Mouse (Mus musculus) naive thymus-derived CD4-positive, alpha-beta T cell, adult 2 months (primary cell): ENCODE data around the gene Asxl1.

ENCODE experiments used
- DNase-seq: peaks from one replicate; pipeline ENCODE4 v3.0.0-alpha.2; 2011; ENCODE audit warnings: low read depth

Asxl1 gene

GRCm38 (mm10) chr2:153412563-153412962 is 66.9 kb downstream of the Asxl1 start:
- DNase-seq = no peak

- peak; percentile 74 for DNase-seq
Observed at GRCm38 (mm10) chr2:153414607-153415006, 69.0 kb downstream of the Asxl1 start.

GRCm38 (mm10) chr2:153417841-153418240 is 72.2 kb downstream of the Asxl1 start:
- no peak for DNase-seq

- DNase-seq = no peak
Observed at GRCm38 (mm10) chr2:153418381-153418780, 72.8 kb downstream of the Asxl1 start.

GRCm38 (mm10) chr2:153421233-153421632 is 75.6 kb downstream of the Asxl1 start:
- DNase-seq = no peak

GRCm38 (mm10) chr2:153422051-153422450 is 76.4 kb downstream of the Asxl1 start:
- no peak for DNase-seq

- no peak for DNase-seq
Observed at GRCm38 (mm10) chr2:153423113-153423512, 77.5 kb downstream of the Asxl1 start.

GRCm38 (mm10) chr2:153424557-153424956 is 78.9 kb downstream of the Asxl1 start:
- DNase-seq = no peak

GRCm38 (mm10) chr2:153425124-153425844 is 79.7 kb downstream of the Asxl1 start:
- no peak for DNase-seq

- DNase-seq = no peak
Observed at GRCm38 (mm10) chr2:153425998-153426670, 80.5 kb downstream of the Asxl1 start.

GRCm38 (mm10) chr2:153426931-153427330 is 81.3 kb downstream of the Asxl1 start:
- no peak for DNase-seq

GRCm38 (mm10) chr2:153428485-153428884 is 82.9 kb downstream of the Asxl1 start:
- no peak for DNase-seq

- no peak for DNase-seq
Observed at GRCm38 (mm10) chr2:153430571-153430970, 84.9 kb downstream of the Asxl1 start.

GRCm38 (mm10) chr2:153432492-153432891 is 86.9 kb downstream of the Asxl1 start:
- DNase-seq = no peak

GRCm38 (mm10) chr2:153433859-153434258 is 88.2 kb downstream of the Asxl1 start:
- DNase-seq = no peak

- DNase-seq = no peak
Observed at GRCm38 (mm10) chr2:153434880-153435831, 89.5 kb downstream of the Asxl1 start.

GRCm38 (mm10) chr2:153436641-153437305 is 91.1 kb downstream of the Asxl1 start:
- no peak for DNase-seq

- DNase-seq = no peak
Observed at GRCm38 (mm10) chr2:153437306-153437659, 91.7 kb downstream of the Asxl1 start.

GRCm38 (mm10) chr2:153440755-153441154 is 95.1 kb downstream of the Asxl1 start:
- DNase-seq = no peak

- DNase-seq = no peak
Observed at GRCm38 (mm10) chr2:153441228-153441627, 95.6 kb downstream of the Asxl1 start.

- DNase-seq = no peak
Observed at GRCm38 (mm10) chr2:153442720-153443119, 97.1 kb downstream of the Asxl1 start.
